Mouse (Mus musculus): Measurements from ENCODE around the gene Tent5d. TPM values are rescaled to one million over a fixed set of nuclear protein-coding genes. Genes with fewer than 3 reads are reported as not detected.

The Tent5d gene
- not detected in 2 replicates for polyA plus RNA-seq (2012; ENCODE audit: low replicate concordance)

GRCm38 (mm10) chrX:107792290-107792689 is at the start of gene Tent5d:
Gene Tent5d (plus strand): TSS chrX:107792590.

GRCm38 (mm10) chrX:107816218-107816554 is 23.8 kb downstream of the Tent5d start, which contains the start of gene 2610002M06Rik:
Gene 2610002M06Rik (minus strand): TSS chrX:107816334.

Other genes with a start within 250 kb of the Tent5d start
- gene Tbx22, start 124.6 kb upstream of the Tent5d start, polyA plus RNA-seq (2012; ENCODE audit: low replicate concordance), result not detected in 2 replicates
- gene 2610002M06Rik, start 23.7 kb downstream of the Tent5d start, polyA plus RNA-seq (2012; ENCODE audit: low replicate concordance), result 1.7 and 2.1 TPM in 2 replicates
- not detected in 2 replicates for gene Gm732, start 155.9 kb downstream of the Tent5d start, polyA plus RNA-seq (2012; ENCODE audit: low replicate concordance)